Comparison of ENCODE assay signal across 16 mouse cellular contexts in genomic region chr16:42866061-42866460, GRCm38 (mm10).
"Had no signal": no experiment of that assay in that cellular context is flagged by ENCODE, and none has a peak within 500 bp of the region (broad histone marks: within the 10 kb centered on the region; RNA-seq: fewer than 3 reads in every experiment).

No protein-coding gene starts in this region.

- H3K9me3 ChIP-seq: neural tube, embryonic 13.5 days; neural tube, embryonic 15.5 days; stomach, embryonic 15.5 days had no signal

- H3K9ac ChIP-seq: neural tube, embryonic 13.5 days; neural tube, embryonic 15.5 days; stomach, embryonic 15.5 days had no signal

- H3K4me1 ChIP-seq: neural tube, embryonic 13.5 days; neural tube, embryonic 15.5 days; stomach, embryonic 15.5 days had no signal

- H3K27ac ChIP-seq: neural tube, embryonic 13.5 days; neural tube, embryonic 15.5 days; stomach, embryonic 15.5 days; stomach, postnatal 0 days had no signal

- DNase-seq: retina, postnatal 1 day; right cerebral cortex, adult 18-20 months; right cerebral cortex, postnatal 14 days; right cerebral cortex, postnatal 25 days; right cerebral cortex, postnatal 4 days; spleen, adult 18-20 months; thymus, adult 18-20 months; thymus, adult 2 months; thymus, postnatal 14 days; thymus, postnatal 25 days; thymus, postnatal 36 days; thymus, postnatal 4 days had no signal

- H3K4me3 ChIP-seq: neural tube, embryonic 13.5 days; neural tube, embryonic 15.5 days; stomach, embryonic 15.5 days had no signal

- H3K27me3 ChIP-seq: neural tube, embryonic 13.5 days; neural tube, embryonic 15.5 days; stomach, embryonic 15.5 days had no signal

- H3K36me3 ChIP-seq: neural tube, embryonic 13.5 days; neural tube, embryonic 15.5 days; stomach, embryonic 15.5 days had no signal

- H3K4me2 ChIP-seq: neural tube, embryonic 13.5 days; neural tube, embryonic 15.5 days; stomach, embryonic 15.5 days had no signal
